Mouse (Mus musculus): ENCODE data around the gene Rhof.

The Rhof gene

GRCm38 (mm10) chr5:123132308-123133071, at the start of gene Rhof:
Rhof (minus strand) TSS chr5:123132692.
- in situ Hi-C loops (cut with MboI; ENCODE audit: low sequenced_read_pairs) = no loop called here

- in situ Hi-C loops (cut with MboI; ENCODE audit: low sequenced_read_pairs) = no loop called here
These were observed 49.0 kb upstream of the Rhof start for GRCm38 (mm10) chr5:123181536-123181935.

- in situ Hi-C loops (cut with MboI; ENCODE audit: low sequenced_read_pairs) = no loop called here
These were observed 47.9 kb upstream of the Rhof start for GRCm38 (mm10) chr5:123180390-123180789.

GRCm38 (mm10) chr5:123178792-123179191, 46.3 kb upstream of the Rhof start:
- in situ Hi-C loops (cut with MboI; ENCODE audit: low sequenced_read_pairs) = loop anchor here (10.0 kb wide), 1 partner anchor 114 kb away; the partner anchor contains the start of gene Tmem120b

- in situ Hi-C loops (cut with MboI; ENCODE audit: low sequenced_read_pairs) = loop anchor here (10.0 kb wide), 1 partner anchor 107 kb away; the partner anchor contains the start of gene Tmem120b
These were observed 39.3 kb upstream of the Rhof start for GRCm38 (mm10) chr5:123171646-123172350.

- in situ Hi-C loops (cut with MboI; ENCODE audit: low sequenced_read_pairs) = loop anchor here (10.0 kb wide), 1 partner anchor 106 kb away; the partner anchor contains the start of gene Tmem120b
These were observed 37.9 kb upstream of the Rhof start for GRCm38 (mm10) chr5:123170365-123170764.

- in situ Hi-C loops (cut with MboI; ENCODE audit: low sequenced_read_pairs) = no loop called here
These were observed 36.8 kb upstream of the Rhof start, which contains the start of gene Psmd9 for GRCm38 (mm10) chr5:123169284-123169683. Psmd9 (plus strand) TSS chr5:123169413.

GRCm38 (mm10) chr5:123167591-123167990, 35.1 kb upstream of the Rhof start:
- in situ Hi-C loops (cut with MboI; ENCODE audit: low sequenced_read_pairs) = no loop called here

- in situ Hi-C loops (cut with MboI; ENCODE audit: low sequenced_read_pairs) = no loop called here
These were observed 33.9 kb upstream of the Rhof start for GRCm38 (mm10) chr5:123166437-123166836.

- in situ Hi-C loops (cut with MboI; ENCODE audit: low sequenced_read_pairs) = no loop called here
These were observed 30.4 kb upstream of the Rhof start for GRCm38 (mm10) chr5:123162942-123163341.

GRCm38 (mm10) chr5:123160341-123160740, 27.8 kb upstream of the Rhof start:
- in situ Hi-C loops (cut with MboI; ENCODE audit: low sequenced_read_pairs) = no loop called here

GRCm38 (mm10) chr5:123159866-123160265, 27.4 kb upstream of the Rhof start:
- in situ Hi-C loops (cut with MboI; ENCODE audit: low sequenced_read_pairs) = no loop called here

- in situ Hi-C loops (cut with MboI; ENCODE audit: low sequenced_read_pairs) = no loop called here
These were observed 27.0 kb upstream of the Rhof start for GRCm38 (mm10) chr5:123159446-123159845.

- in situ Hi-C loops (cut with MboI; ENCODE audit: low sequenced_read_pairs) = no loop called here
These were observed 25.5 kb upstream of the Rhof start for GRCm38 (mm10) chr5:123157972-123158371.

- in situ Hi-C loops (cut with MboI; ENCODE audit: low sequenced_read_pairs) = no loop called here
These were observed 24.3 kb upstream of the Rhof start for GRCm38 (mm10) chr5:123156763-123157162.

- in situ Hi-C loops (cut with MboI; ENCODE audit: low sequenced_read_pairs) = no loop called here
These were observed 22.9 kb upstream of the Rhof start for GRCm38 (mm10) chr5:123155425-123155824.

GRCm38 (mm10) chr5:123152901-123153300, 20.4 kb upstream of the Rhof start:
- in situ Hi-C loops (cut with MboI; ENCODE audit: low sequenced_read_pairs) = no loop called here

- in situ Hi-C loops (cut with MboI; ENCODE audit: low sequenced_read_pairs) = no loop called here
These were observed 19.3 kb upstream of the Rhof start for GRCm38 (mm10) chr5:123151707-123152362.

GRCm38 (mm10) chr5:123151077-123151476, 18.6 kb upstream of the Rhof start:
- in situ Hi-C loops (cut with MboI; ENCODE audit: low sequenced_read_pairs) = no loop called here

GRCm38 (mm10) chr5:123150641-123151040, 18.1 kb upstream of the Rhof start:
- in situ Hi-C loops (cut with MboI; ENCODE audit: low sequenced_read_pairs) = no loop called here

Measured in CH12F3 (cell line).